Mouse (Mus musculus) liver, postnatal 0 days (tissue): ENCODE data around the gene Exosc10.

Source experiments
- CTCF ChIP-seq: sonication (generic); IDR thresholded peaks from 2 replicates; pipeline ENCODE4 v1.5.1; 2016; ENCODE audit warnings: antibody characterized with exemption, low read depth
- EP300 ChIP-seq: IDR thresholded peaks from 2 replicates; pipeline ENCODE4 v1.6.1; 2016; ENCODE audit warnings: antibody characterized with exemption, low read depth, mild to moderate bottlenecking

DNA sequence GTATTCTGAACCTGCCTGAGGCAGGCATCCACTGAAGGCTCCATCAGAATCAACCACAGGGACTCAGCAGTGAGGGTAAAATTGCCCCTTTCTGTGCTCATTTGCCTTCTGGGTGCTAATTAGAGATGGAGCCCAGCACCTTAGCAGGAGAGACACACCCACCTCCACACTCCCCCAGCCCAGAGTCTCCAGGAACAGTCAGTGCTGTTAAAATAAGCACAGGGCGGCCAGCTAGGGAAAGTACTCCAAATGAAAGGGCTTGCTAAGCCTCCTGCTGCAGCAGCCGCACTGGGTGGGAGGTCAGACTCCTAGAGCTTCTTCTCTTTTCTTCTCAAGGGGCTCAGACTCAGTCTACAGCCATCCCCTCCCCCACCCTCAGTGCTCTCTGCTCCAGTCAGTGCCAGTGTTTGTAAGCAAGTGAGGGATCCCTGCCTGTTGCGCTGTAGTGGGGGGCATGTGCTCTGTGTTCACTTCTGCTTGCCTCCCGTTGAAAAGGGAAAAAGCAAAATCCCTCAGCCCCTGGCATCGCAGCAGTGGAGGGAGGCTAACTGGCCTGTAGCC is 39.9 kb upstream of the Exosc10 start:
- TF ChIP-seq CTCF (no peak), EP300 (no peak)
